Mouse (Mus musculus): ENCODE measurements around the gene Slc8a1. TPM values are rescaled to one million over a fixed set of nuclear protein-coding genes. Genes with fewer than 3 reads are reported as not detected.

The Slc8a1 gene
- total and polyA plus RNA-seq, 2 experiments from 2014 or later: 71.6 to 875 TPM

GRCm38 (mm10) chr17:81427245-81427644 lies 310.9 kb downstream of the Slc8a1 start:
- H3K4me1 ChIP-seq (ENCODE audit: control insufficient read depth, insufficient read depth): peaks cover 9% of the 10 kb centered on the region; the same call in 1 of the 2 replicates
- peaks cover 60% of the 10 kb centered on the region for H3K36me3 ChIP-seq (replicated peaks; ENCODE audit: control insufficient read depth, insufficient read depth, low read length)
- no peak overlapping the region for H3K9ac ChIP-seq (replicated peaks; ENCODE audit: low read depth, low read length)
- ATAC-seq (ENCODE audit: insufficient read depth, low read depth): no peak
- H3K4me3 ChIP-seq (ENCODE audit: low read depth, low read length): no peak overlapping the region
- no peak for DNase-seq (ENCODE audit: low spot score)
- TF ChIP-seq CTCF (IDR thresholded peaks at IDR 0.05; ENCODE audit: low read depth) (no peak), EP300 (IDR thresholded peaks at IDR 0.05; ENCODE audit: low read depth) (no peak)
- no peak overlapping the region for H3K4me2 ChIP-seq (ENCODE audit: low read depth, low read length)
- WGBS: 81% methylated on average over 7 of the region's 7 CpGs
- no peak overlapping the region for H3K27ac ChIP-seq (ENCODE audit: low read depth)
- H3K9me3 ChIP-seq (replicated peaks; ENCODE audit: control insufficient read depth, low read length): no peaks in the 10 kb centered on the region
- no peaks in the 10 kb centered on the region for H3K27me3 ChIP-seq (ENCODE audit: control insufficient read depth, insufficient read depth, low read length)

GRCm38 (mm10) chr17:81424256-81424912 lies 313.8 kb downstream of the Slc8a1 start:
- peaks cover 67% of the 10 kb centered on the region for H3K36me3 ChIP-seq (replicated peaks; ENCODE audit: control insufficient read depth, insufficient read depth, low read length)

GRCm38 (mm10) chr17:81419802-81420459 lies 318.2 kb downstream of the Slc8a1 start:
- Histone ChIP-seq H3K27ac (ENCODE audit: low read depth) (peak overlapping the region; percentile 39; the same call in 1 of the 2 replicates), H3K4me2 (ENCODE audit: low read depth, low read length) (no peak overlapping the region), H3K27me3 (ENCODE audit: control insufficient read depth, insufficient read depth, low read length) (no peaks in the 10 kb centered on the region), H3K9me3 (replicated peaks; ENCODE audit: control insufficient read depth, low read length) (no peaks in the 10 kb centered on the region), H3K9ac (replicated peaks; ENCODE audit: low read depth, low read length) (no peak overlapping the region), H3K36me3 (replicated peaks; ENCODE audit: control insufficient read depth, insufficient read depth, low read length) (peaks cover 61% of the 10 kb centered on the region), H3K4me1 (ENCODE audit: control insufficient read depth, insufficient read depth) (no peaks in the 10 kb centered on the region), H3K4me3 (ENCODE audit: low read depth, low read length) (no peak overlapping the region)
- 67% methylated on average over 10 of the region's 10 CpGs for WGBS
- no peak for TF ChIP-seq EP300 (IDR thresholded peaks at IDR 0.05; ENCODE audit: low read depth)
- no peak for TF ChIP-seq CTCF (IDR thresholded peaks at IDR 0.05; ENCODE audit: low read depth)
- ATAC-seq (ENCODE audit: insufficient read depth, low read depth) (no peak), DNase-seq (ENCODE audit: low spot score) (no peak)

More at GRCm38 (mm10) chr17:81424256-81424912, 313.8 kb downstream of the Slc8a1 start:
- H3K9me3 ChIP-seq (replicated peaks; ENCODE audit: control insufficient read depth, low read length): no peaks in the 10 kb centered on the region
- DNase-seq (ENCODE audit: low spot score): no peak
- H3K27ac ChIP-seq (ENCODE audit: low read depth): no peak overlapping the region
- H3K27me3 ChIP-seq (ENCODE audit: control insufficient read depth, insufficient read depth, low read length): no peaks in the 10 kb centered on the region
- no peak overlapping the region for H3K4me3 ChIP-seq (ENCODE audit: low read depth, low read length)
- 51% methylated on average over 10 of the region's 10 CpGs for WGBS
- no peak for ATAC-seq (ENCODE audit: insufficient read depth, low read depth)
- H3K9ac ChIP-seq (replicated peaks; ENCODE audit: low read depth, low read length): no peak overlapping the region
- no peak overlapping the region for H3K4me2 ChIP-seq (ENCODE audit: low read depth, low read length)
- no peaks in the 10 kb centered on the region for H3K4me1 ChIP-seq (ENCODE audit: control insufficient read depth, insufficient read depth)
- TF ChIP-seq CTCF (IDR thresholded peaks at IDR 0.05; ENCODE audit: low read depth) (no peak), EP300 (IDR thresholded peaks at IDR 0.05; ENCODE audit: low read depth) (no peak)

GRCm38 (mm10) chr17:81416361-81417114 lies 321.6 kb downstream of the Slc8a1 start:
- ATAC-seq (ENCODE audit: insufficient read depth, low read depth): no peak
- Histone ChIP-seq H3K9me3 (replicated peaks; ENCODE audit: control insufficient read depth, low read length) (no peaks in the 10 kb centered on the region), H3K27ac (ENCODE audit: low read depth) (no peak overlapping the region), H3K9ac (replicated peaks; ENCODE audit: low read depth, low read length) (no peak overlapping the region), H3K4me1 (ENCODE audit: control insufficient read depth, insufficient read depth) (peaks cover 5% of the 10 kb centered on the region; the same call in 1 of the 2 replicates), H3K36me3 (replicated peaks; ENCODE audit: control insufficient read depth, insufficient read depth, low read length) (peaks cover 47% of the 10 kb centered on the region), H3K4me2 (ENCODE audit: low read depth, low read length) (no peak overlapping the region), H3K4me3 (ENCODE audit: low read depth, low read length) (no peak overlapping the region), H3K27me3 (ENCODE audit: control insufficient read depth, insufficient read depth, low read length) (no peaks in the 10 kb centered on the region)
- 83% methylated on average over 6 of the region's 6 CpGs for WGBS
- TF ChIP-seq CTCF (IDR thresholded peaks at IDR 0.05; ENCODE audit: low read depth) (no peak), EP300 (IDR thresholded peaks at IDR 0.05; ENCODE audit: low read depth) (no peak)
- DNase-seq (ENCODE audit: low spot score): no peak

GRCm38 (mm10) chr17:81412736-81413135 lies 325.4 kb downstream of the Slc8a1 start:
- Histone ChIP-seq H3K4me1 (ENCODE audit: control insufficient read depth, insufficient read depth) (peaks cover 5% of the 10 kb centered on the region; the same call in 1 of the 2 replicates), H3K4me3 (ENCODE audit: low read depth, low read length) (no peak overlapping the region), H3K9ac (replicated peaks; ENCODE audit: low read depth, low read length) (no peak overlapping the region), H3K36me3 (replicated peaks; ENCODE audit: control insufficient read depth, insufficient read depth, low read length) (peaks cover 45% of the 10 kb centered on the region), H3K27me3 (ENCODE audit: control insufficient read depth, insufficient read depth, low read length) (no peaks in the 10 kb centered on the region), H3K27ac (ENCODE audit: low read depth) (no peak overlapping the region), H3K4me2 (ENCODE audit: low read depth, low read length) (no peak overlapping the region), H3K9me3 (replicated peaks; ENCODE audit: control insufficient read depth, low read length) (no peaks in the 10 kb centered on the region)
- 78% methylated on average over 4 of the region's 4 CpGs for WGBS
- ATAC-seq (ENCODE audit: insufficient read depth, low read depth) (no peak), DNase-seq (ENCODE audit: low spot score) (no peak)
- TF ChIP-seq EP300 (IDR thresholded peaks at IDR 0.05; ENCODE audit: low read depth) (no peak), CTCF (IDR thresholded peaks at IDR 0.05; ENCODE audit: low read depth) (no peak)

Data from heart, postnatal 0 days (tissue).